ENCODE assay signal across 8 mouse cellular contexts in genomic region chr19:11912037-11912532, GRCm38 (mm10). TPM values are rescaled to one million over a fixed set of nuclear protein-coding genes. Genes with fewer than 3 reads are reported as not detected.
DNase-seq lines count a peak whose midpoint lies in the region; ATAC-seq lines count a peak whose summit lies in the region.

TSS of gene Patl1 (plus strand) at chr19:11912399.

- ATAC-seq in inflammation-experienced regulatory T-cells, adult 6 months = peak; percentile 92
- peak; percentile 96 for ATAC-seq in megakaryocyte-erythroid progenitor cell, adult 5-6 weeks (replicated peaks; ENCODE audit: low FRiP score, low TSS enrichment, poor library complexity, severe bottlenecking)

- DNase-seq in adrenal gland, adult (ENCODE audit: inconsistent age in 2 of 2, low spot score in 1 of 2) = peak; percentile 99
- DNase-seq in embryo, embryonic 10.5 days (ENCODE audit: low spot score) = peak; percentile 99
- peak; percentile 99 for DNase-seq in gastrocnemius, postnatal 14 days
- DNase-seq in left cerebral cortex, postnatal 10 days (ENCODE audit: extremely low spot score in 1 of 2, low spot score in 2 of 2) = peak; percentile 99
- DNase-seq in right cerebral cortex, postnatal 25 days = peak; percentile 98
- DNase-seq in urinary bladder, postnatal 4 days (ENCODE audit: low spot score in 2 of 2) = peak; percentile 97 to 99

- intact Hi-C loops in gastrocnemius, postnatal 14 days (cut with DNase I; ENCODE audit: low total_unique reads) = loop anchor here (10.0 kb wide), 1 partner anchor 137 kb away; the partner anchor contains the start of gene Mrpl16
- intact Hi-C loops in left cerebral cortex, postnatal 10 days (cut with DNase I) = loop anchor here (5.0 kb wide), 2 partner anchors 95 to 140 kb away; partner anchors contain the start of genes Mrpl16 and Stx3

RNA-seq across cellular contexts. Expression of gene Patl1, which starts in this region (rescaled TPM):
- 10 to 100 TPM; 21.0 to 22.8 TPM for total RNA-seq in gastrocnemius, postnatal 14 days (2021)
- polyA plus RNA-seq in inflammation-experienced regulatory T-cells, adult 6 months (2017; shearing (Covaris generic)) = 10 to 100 TPM; 15.0 to 18.6 (median 17.1) TPM
- total RNA-seq in left cerebral cortex, postnatal 10 days (2021) = 10 to 100 TPM; 19.8 to 20.9 TPM
- total RNA-seq in megakaryocyte-erythroid progenitor cell, adult 5-6 weeks (2014; fragmentation: Nextera tagmentation) = 21.1 and 28.6 TPM in 2 replicates
- 10.4 and 11.0 TPM in 2 replicates for total RNA-seq in megakaryocyte-erythroid progenitor cell, adult 5-6 weeks (2017)

Comparison
In these comparisons a context has a peak if more than half of its experiments do, and no peak if none do; other contexts are left out.
1. Peak in every context shown above with its lines: DNase-seq and ATAC-seq.